Mouse (Mus musculus): Measurements from ENCODE around the gene Rasgrf2. TPM values are rescaled to one million over a fixed set of nuclear protein-coding genes. Genes with fewer than 3 reads are reported as not detected.
A peak's percentile ranks its signal among the peaks of the same experiment; 100 is the strongest.
"Not testable (repeated sequence)": the region's sequence is repeated elsewhere in the genome, so short reads cannot be mapped to it uniquely, and the experiment has no call there.

Gene Rasgrf2
- 100 to 1,000 TPM; 214 to 247 TPM for total RNA-seq (2021)
- long read RNA-seq, experiment 1, partial matches to known transcripts = 3 of 29 reads
- long read RNA-seq, experiment 1, other reads (novel, unspliced or antisense) = 26 of 29 reads
- long read RNA-seq, experiment 2, partial matches to known transcripts = 4 of 30 reads
- long read RNA-seq, experiment 2, other reads (novel, unspliced or antisense) = 26 of 30 reads

DNA sequence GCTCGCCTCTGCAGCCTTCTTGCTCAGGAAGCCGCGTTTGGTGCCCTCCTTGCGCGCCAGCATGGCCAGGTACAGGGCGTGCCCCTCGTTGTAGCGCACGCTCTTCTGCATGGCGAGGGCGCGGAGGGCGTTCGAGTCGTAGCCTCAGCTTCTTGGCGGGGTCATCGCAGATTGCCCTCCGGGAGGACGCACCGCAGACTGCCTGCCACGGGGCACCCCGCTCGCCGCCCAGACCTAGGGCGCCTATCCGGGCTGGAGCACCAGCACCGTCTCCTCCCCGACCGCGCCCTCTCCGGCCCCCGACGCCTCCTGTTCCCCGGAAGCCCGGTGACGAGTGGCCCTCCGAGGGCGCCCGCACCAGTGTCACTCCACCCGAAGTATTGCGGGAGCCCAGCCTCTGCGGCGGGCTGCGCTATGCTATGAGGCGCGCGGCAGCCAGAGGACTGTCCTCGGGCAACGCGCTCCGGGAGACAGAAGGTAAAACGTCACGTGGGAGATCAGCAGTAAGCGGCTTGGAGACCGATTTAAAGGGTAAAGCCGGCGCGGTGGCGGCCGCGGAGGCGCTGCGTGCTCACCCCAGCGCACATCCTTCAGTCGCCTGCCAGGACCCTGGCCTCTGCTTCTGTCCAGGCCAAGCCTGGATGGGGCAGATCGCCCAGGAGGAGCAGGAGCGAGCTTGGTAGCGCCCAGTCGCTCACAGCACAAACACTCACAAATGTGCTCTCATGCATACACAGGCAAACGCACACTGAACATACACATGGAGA, at the start of gene Rasgrf2:
Gene Rasgrf2, minus strand, starts transcription at position 273 of the 767 bp plus-strand sequence.
- DNase-seq (ENCODE audit: low spot score in 2 of 2) = peak; percentile 52 to 75

- not testable (repeated sequence) for DNase-seq (ENCODE audit: low spot score in 2 of 2)
Measured at GRCm38 (mm10) chr13:92172686-92173085, 41.2 kb upstream of the Rasgrf2 start.

GRCm38 (mm10) chr13:92150551-92150950, 19.1 kb upstream of the Rasgrf2 start:
- DNase-seq (ENCODE audit: low spot score in 2 of 2) = no peak

GRCm38 (mm10) chr13:92148858-92149257, 17.4 kb upstream of the Rasgrf2 start:
- DNase-seq (ENCODE audit: low spot score in 2 of 2) = no peak

DNA sequence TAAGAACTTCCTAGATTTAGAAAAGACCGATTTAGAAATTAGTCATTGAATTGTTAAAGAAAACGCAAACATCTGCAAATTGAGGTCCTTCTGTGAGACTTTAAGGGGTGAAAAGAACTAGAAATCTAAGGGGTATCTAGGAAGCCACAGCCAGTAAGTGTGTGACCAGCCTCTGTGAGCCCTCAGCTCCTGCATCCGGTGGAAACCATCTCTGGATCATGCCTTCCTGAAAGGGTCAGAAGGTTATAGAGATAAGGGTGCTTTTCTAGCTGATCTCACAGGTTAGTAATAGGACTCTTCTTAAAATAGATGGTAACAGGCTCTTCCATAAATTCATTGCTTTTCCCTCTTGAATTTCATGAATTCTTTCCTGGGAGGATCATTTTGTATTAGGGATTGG, 3.3 kb upstream of the Rasgrf2 start:
- no peak for DNase-seq (ENCODE audit: low spot score in 2 of 2)

DNA sequence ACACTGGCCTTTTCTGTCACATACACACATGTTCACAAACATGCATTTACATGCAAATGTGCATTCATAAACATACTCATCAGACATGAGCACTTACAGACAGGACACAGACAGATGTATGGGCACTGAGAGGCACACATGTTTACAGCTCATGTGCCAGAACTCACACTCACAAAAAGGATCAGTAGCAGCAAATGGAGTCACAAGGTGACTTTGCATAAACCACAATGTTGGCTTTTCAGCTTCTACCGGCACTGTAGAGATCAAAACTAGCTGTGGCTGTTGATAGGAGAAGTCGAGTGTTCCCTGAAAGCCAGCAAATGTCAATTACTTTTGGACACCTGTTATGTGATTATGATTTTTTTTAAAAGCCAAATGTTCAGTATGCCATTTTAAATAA, 1.1 kb upstream of the Rasgrf2 start:
- DNase-seq (ENCODE audit: low spot score in 2 of 2) = no peak

- peak; percentile 13 to 35 for DNase-seq (ENCODE audit: low spot score in 2 of 2)
Measured at GRCm38 (mm10) chr13:92130994-92131383, 467 bp downstream of the Rasgrf2 start.

GRCm38 (mm10) chr13:92129877-92130276, 1.6 kb downstream of the Rasgrf2 start:
- no peak for DNase-seq (ENCODE audit: low spot score in 2 of 2)

DNA sequence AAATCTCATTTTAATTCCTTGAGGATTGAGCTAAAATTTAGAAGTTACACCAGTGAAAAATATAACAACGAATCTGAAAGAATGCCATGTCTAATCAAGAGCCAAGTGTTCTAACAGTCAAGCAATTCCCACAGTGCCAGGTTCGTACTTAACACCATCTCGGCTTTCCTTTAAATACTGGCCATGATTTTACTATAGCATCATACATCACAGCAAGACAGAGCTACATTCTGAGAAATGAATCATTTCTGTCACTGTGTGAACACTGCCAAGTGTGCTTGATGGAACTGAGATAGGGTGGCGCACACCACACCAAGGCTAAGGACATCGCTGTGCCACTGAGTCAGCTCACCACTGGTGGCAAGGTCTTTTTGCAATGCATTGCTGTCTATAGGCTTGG, 5.6 kb downstream of the Rasgrf2 start:
- peak in 1 of 2 experiments; percentile 8 for DNase-seq (ENCODE audit: low spot score in 2 of 2)

- no peak for DNase-seq (ENCODE audit: low spot score in 2 of 2)
Measured at GRCm38 (mm10) chr13:92119623-92120022, 11.8 kb downstream of the Rasgrf2 start.

GRCm38 (mm10) chr13:92114076-92114475, 17.4 kb downstream of the Rasgrf2 start:
- no peak for DNase-seq (ENCODE audit: low spot score in 2 of 2)

- no peak for DNase-seq (ENCODE audit: low spot score in 2 of 2)
Measured at GRCm38 (mm10) chr13:92108237-92108636, 23.2 kb downstream of the Rasgrf2 start.

GRCm38 (mm10) chr13:92104259-92104658, 27.2 kb downstream of the Rasgrf2 start:
- DNase-seq (ENCODE audit: low spot score in 2 of 2) = no peak

GRCm38 (mm10) chr13:92098484-92098883, 33.0 kb downstream of the Rasgrf2 start:
- DNase-seq (ENCODE audit: low spot score in 2 of 2) = no peak

DNA sequence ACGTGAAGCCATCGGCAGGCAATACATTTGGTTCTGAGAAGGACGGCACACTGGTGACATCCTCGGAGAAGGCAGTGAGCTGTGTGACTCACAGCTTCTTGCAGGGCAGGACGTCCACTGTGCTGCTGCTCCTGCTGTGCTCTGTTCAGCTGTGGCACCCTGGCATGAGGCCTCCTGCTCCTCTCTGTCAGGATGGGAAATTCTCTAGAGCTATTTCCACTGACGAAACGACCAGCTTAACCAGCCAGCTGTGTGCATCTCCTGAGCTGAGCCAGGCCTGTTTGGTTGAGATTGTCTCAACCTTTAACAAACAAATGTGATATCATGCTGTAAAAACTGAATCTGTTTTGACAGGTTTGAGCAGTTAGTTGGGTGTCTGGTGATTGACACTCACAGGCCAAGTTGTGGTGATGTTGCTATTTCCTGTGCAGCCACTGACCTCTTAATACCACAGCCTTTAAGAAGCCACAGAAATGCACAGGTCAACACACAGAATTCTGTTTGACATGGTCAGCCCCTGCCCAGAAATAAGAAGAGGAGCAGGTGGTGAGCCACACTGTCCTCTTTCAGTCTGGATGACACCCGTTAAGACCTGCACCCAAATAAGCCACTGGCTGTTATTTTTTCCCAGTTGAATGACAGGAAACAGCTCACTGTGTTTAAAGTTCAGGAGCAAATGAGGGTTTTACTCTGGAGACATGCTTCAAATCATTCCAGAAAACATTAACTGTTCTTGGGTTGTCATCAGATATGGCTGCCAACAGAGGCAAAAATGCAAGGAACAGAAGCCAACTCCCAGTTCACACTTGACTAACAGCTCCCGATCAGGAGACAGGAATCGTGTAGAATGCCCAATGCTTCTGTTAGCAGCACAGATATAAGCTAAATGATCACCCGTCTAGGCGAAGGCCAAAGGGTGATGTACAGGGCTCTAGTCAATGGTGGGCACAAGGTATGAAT, 36.0 kb downstream of the Rasgrf2 start:
- DNase-seq (ENCODE audit: low spot score in 2 of 2) = no peak

- DNase-seq (ENCODE audit: low spot score in 2 of 2) = no peak
Measured at GRCm38 (mm10) chr13:92093712-92094290, 37.7 kb downstream of the Rasgrf2 start.

- DNase-seq (ENCODE audit: low spot score in 2 of 2) = no peak
Measured at GRCm38 (mm10) chr13:92073111-92073510, 58.3 kb downstream of the Rasgrf2 start.

DNA sequence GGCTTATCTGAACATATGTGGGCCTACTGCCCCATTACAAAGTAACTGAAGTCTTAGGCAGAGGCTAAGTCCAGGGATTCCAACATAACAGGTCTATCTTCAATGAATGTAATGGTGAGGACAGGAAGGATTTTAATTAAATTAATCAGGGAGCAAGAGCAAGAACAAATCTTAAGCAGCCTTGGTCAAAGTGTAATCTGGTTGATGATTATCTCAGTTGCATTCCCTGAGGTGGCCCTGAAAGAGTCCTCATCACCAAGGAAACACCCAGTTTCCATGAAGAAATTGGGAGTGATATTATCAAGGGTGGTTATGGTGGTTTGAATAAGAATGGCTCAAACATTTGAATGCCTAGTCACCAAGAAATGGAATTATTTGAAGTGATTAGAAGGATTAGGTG, 62.8 kb downstream of the Rasgrf2 start:
- DNase-seq (ENCODE audit: low spot score in 2 of 2) = no peak

DNA sequence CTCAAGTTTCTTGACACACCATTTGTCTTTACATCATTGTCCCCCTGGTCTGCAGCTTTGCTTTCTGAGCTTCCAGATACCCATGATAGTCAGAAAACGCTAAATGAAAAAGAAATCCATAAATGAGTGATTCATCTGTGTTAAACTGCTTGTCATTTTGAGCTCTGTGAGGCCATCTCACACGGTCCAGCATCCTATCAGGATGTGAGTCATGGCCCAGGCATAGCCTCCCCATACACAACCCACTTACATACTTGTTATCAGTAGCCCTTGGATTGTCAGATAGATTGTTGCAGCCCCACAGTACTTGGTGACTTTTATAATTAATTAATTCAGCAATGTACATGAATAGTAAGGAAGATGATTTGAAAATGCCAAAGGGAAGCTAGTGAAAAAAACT, 63.6 kb downstream of the Rasgrf2 start:
- DNase-seq (ENCODE audit: low spot score in 2 of 2) = no peak

DNA sequence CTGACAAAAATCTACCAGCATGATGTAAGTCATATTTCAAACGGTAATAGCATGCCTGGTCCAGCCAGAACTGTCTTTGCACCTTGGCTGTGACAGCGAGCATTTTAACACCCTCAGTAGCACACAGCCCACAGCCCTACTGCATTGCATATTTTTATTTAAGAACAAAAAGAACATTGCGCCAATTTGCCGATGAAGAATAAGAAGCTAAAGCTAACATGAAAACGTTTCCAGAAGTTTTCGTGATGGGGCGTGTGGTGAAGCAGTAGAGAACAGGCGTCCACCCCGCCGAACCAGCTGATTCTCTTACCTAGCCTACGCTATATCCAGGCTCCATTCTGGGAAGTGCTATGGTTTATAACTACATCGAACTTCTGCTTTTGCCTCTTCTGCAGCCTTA, 77.7 kb downstream of the Rasgrf2 start:
- DNase-seq (ENCODE audit: low spot score in 2 of 2) = peak; percentile 47 to 67

DNA sequence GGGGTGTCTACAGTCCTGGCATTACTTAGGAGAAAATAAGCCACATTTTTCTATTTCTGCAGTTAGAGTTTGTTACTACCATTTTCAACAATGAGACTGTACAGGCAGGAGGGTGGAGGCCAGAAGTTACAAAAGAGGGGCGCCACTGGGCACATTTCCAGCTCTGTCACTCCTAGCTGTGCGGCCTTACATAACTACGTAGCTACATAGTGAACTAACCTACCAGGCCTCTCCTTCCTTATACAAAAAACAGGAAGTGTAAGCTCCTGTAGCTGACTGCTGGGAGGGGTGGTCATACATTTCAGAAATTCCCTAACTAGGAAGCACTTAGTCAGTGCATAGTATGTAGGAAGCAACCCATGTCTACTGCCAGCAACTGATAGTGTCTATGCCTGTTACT, 78.5 kb downstream of the Rasgrf2 start:
- DNase-seq (ENCODE audit: low spot score in 2 of 2) = no peak
